In genomic region chr6:145754416-145754815, GRCm38 (mm10) we compare ENCODE assay signal across 29 mouse cellular contexts. TPM values are rescaled to one million over a fixed set of nuclear protein-coding genes. Genes with fewer than 3 reads are reported as not detected.
DNase-seq lines count a peak whose midpoint lies in the region; ATAC-seq and TF ChIP-seq lines count a peak whose summit lies in the region.
"Had no signal": no experiment of that assay in that cellular context is flagged by ENCODE, and none has a peak within 500 bp of the region (broad histone marks: within the 10 kb centered on the region; RNA-seq: fewer than 3 reads in every experiment).

No protein-coding gene starts in this region.

- H3K27me3 ChIP-seq in heart, postnatal 0 days (ENCODE audit: control insufficient read depth, insufficient read depth, low read length), result no peaks in the 10 kb centered on the region
- H3K27me3 ChIP-seq: forebrain, embryonic 12.5 days; kidney, embryonic 15.5 days; limb, embryonic 13.5 days; lung, embryonic 15.5 days; midbrain, embryonic 13.5 days; neural tube, embryonic 13.5 days; stomach, embryonic 15.5 days had no signal

- H3K9ac ChIP-seq in heart, postnatal 0 days (replicated peaks; ENCODE audit: low read depth, low read length), result no peak overlapping the region
- H3K9ac ChIP-seq: forebrain, embryonic 12.5 days; forebrain, postnatal 0 days; kidney, embryonic 15.5 days; limb, embryonic 13.5 days; lung, embryonic 15.5 days; midbrain, embryonic 13.5 days; neural tube, embryonic 13.5 days; stomach, embryonic 15.5 days had no signal

- TF ChIP-seq EP300 in heart, postnatal 0 days (IDR thresholded peaks at IDR 0.05; ENCODE audit: low read depth), result no peak

- ATAC-seq in heart, postnatal 0 days (ENCODE audit: insufficient read depth, low read depth), result no peak
- ATAC-seq in megakaryocyte-erythroid progenitor cell, adult 5-6 weeks (replicated peaks; ENCODE audit: low FRiP score, low TSS enrichment, poor library complexity, severe bottlenecking), result no peak
- ATAC-seq: forebrain, postnatal 0 days; hindbrain, embryonic 16.5 days; midbrain, embryonic 13.5 days had no signal

- 43% methylated on average over 6 of the region's 6 CpGs for WGBS in heart, postnatal 0 days

- no peak for DNase-seq in gastrocnemius, adult 2 months
- DNase-seq in gastrocnemius, postnatal 14 days, result no peak
- DNase-seq in heart, postnatal 0 days (ENCODE audit: low spot score), result no peak
- DNase-seq in heart, postnatal 4 days, result no peak
- peak; percentile 32 for DNase-seq in cerebellum, adult 8-10 months
- DNase-seq in cerebellum, postnatal 25 days, result peak; percentile 68 to 78
- DNase-seq in urinary bladder, postnatal 4 days (ENCODE audit: low spot score in 2 of 2), result no peak
- DNase-seq: adrenal gland, postnatal 10 days; forebrain, postnatal 0 days; gastrocnemius, postnatal 10 days; kidney, adult 18-20 months; kidney, postnatal 36 days; lung, postnatal 4 days; retina, postnatal 1 day; right cerebral cortex, postnatal 25 days had no signal

- peak overlapping the region; percentile 12; the same call in 1 of the 2 replicates for H3K27ac ChIP-seq in gastrocnemius, adult 2 months
- H3K27ac ChIP-seq in heart, postnatal 0 days (ENCODE audit: low read depth), result peak overlapping the region; percentile 31
- H3K27ac ChIP-seq: forebrain, embryonic 12.5 days; hindbrain, embryonic 10.5 days; kidney, embryonic 15.5 days; layer of hippocampus, adult 2 months; limb, embryonic 13.5 days; lung, embryonic 15.5 days; midbrain, embryonic 13.5 days; neural tube, embryonic 13.5 days; stomach, embryonic 15.5 days had no signal

- H3K4me2 ChIP-seq in heart, postnatal 0 days (ENCODE audit: low read depth, low read length), result no peak overlapping the region
- H3K4me2 ChIP-seq: forebrain, embryonic 12.5 days; kidney, embryonic 15.5 days; limb, embryonic 13.5 days; liver, embryonic 11.5 days; lung, embryonic 15.5 days; midbrain, embryonic 13.5 days; neural tube, embryonic 13.5 days; stomach, embryonic 15.5 days had no signal

- H3K4me3 ChIP-seq in gastrocnemius, adult 2 months, result no peak overlapping the region
- H3K4me3 ChIP-seq in heart, postnatal 0 days (ENCODE audit: low read depth, low read length), result no peak overlapping the region
- H3K4me3 ChIP-seq: forebrain, embryonic 12.5 days; hindbrain, embryonic 10.5 days; kidney, embryonic 15.5 days; layer of hippocampus, adult 2 months; limb, embryonic 13.5 days; lung, embryonic 15.5 days; megakaryocyte, embryonic 14.5 days; midbrain, embryonic 13.5 days; neural tube, embryonic 13.5 days; stomach, embryonic 15.5 days had no signal

- peaks cover 14% of the 10 kb centered on the region for H3K36me3 ChIP-seq in heart, postnatal 0 days (replicated peaks; ENCODE audit: control insufficient read depth, insufficient read depth, low read length)
- H3K36me3 ChIP-seq: forebrain, embryonic 12.5 days; G1E; lung, embryonic 15.5 days; midbrain, embryonic 13.5 days; neural tube, embryonic 13.5 days; stomach, embryonic 15.5 days had no signal

- H3K4me1 ChIP-seq in heart, postnatal 0 days (ENCODE audit: control insufficient read depth, insufficient read depth), result peaks cover 58% of the 10 kb centered on the region
- H3K4me1 ChIP-seq: forebrain, embryonic 12.5 days; megakaryocyte, embryonic 14.5 days had no signal

- intact Hi-C loops in gastrocnemius, adult 2 months (cut with DNase I), result no loop called here
- intact Hi-C loops in gastrocnemius, postnatal 14 days (cut with DNase I; ENCODE audit: low total_unique reads), result no loop called here

- no peaks in the 10 kb centered on the region for H3K9me3 ChIP-seq in heart, postnatal 0 days (replicated peaks; ENCODE audit: control insufficient read depth, low read length)
- H3K9me3 ChIP-seq: forebrain, embryonic 12.5 days; hindbrain, embryonic 10.5 days; kidney, embryonic 15.5 days; limb, embryonic 13.5 days; lung, embryonic 15.5 days; midbrain, embryonic 13.5 days; neural tube, embryonic 13.5 days; stomach, embryonic 15.5 days had no signal

- TF ChIP-seq CTCF in gastrocnemius, adult 2 months (IDR thresholded peaks at IDR 0.05), result no peak
- no peak for TF ChIP-seq CTCF in heart, postnatal 0 days (IDR thresholded peaks at IDR 0.05; ENCODE audit: low read depth)

RNA-seq across cellular contexts. Expression of gene Rassf8, which starts 7.9 kb away (rescaled TPM):
- 10 to 100 TPM; 25.5 to 42.7 TPM for total RNA-seq in gastrocnemius, adult 2 months (2021)
- total RNA-seq in gastrocnemius, postnatal 14 days (2021), result 10 to 100 TPM; 29.7 to 34.8 TPM
- total RNA-seq in heart, postnatal 0 days (2014; rRNA removed; ENCODE audit: low replicate concordance), result 40.8 and 72.6 TPM in 2 replicates
- polyA plus RNA-seq in heart, postnatal 0 days (2015; fragmentation: Nextera tagmentation; extraction: Ambion mirVana), result 9.5 and 11.1 TPM in 2 replicates
- total RNA-seq in heart, postnatal 4 days (2021), result 10 to 100 TPM; 93.1 to 97.9 TPM
- total RNA-seq in megakaryocyte-erythroid progenitor cell, adult 5-6 weeks (2014; fragmentation: Nextera tagmentation), result 2.8 TPM in 1 of 2 replicates, not detected in the other
- 1.0 and 5.1 TPM in 2 replicates for total RNA-seq in megakaryocyte-erythroid progenitor cell, adult 5-6 weeks (2017)
- polyA plus RNA-seq: G1E had no signal

Comparison
In these comparisons a context has a peak if more than half of its experiments do, and no peak if none do; other contexts are left out.
1. DNase-seq: peak in cerebellum, adult 8-10 months (single experiment) and cerebellum, postnatal 25 days (2 of 2); none in gastrocnemius, adult 2 months (single experiment), gastrocnemius, postnatal 14 days (single experiment), heart, postnatal 0 days (single experiment), heart, postnatal 4 days (single experiment) and urinary bladder, postnatal 4 days (0 of 2).